Mouse (Mus musculus) embryo, embryonic 9.5 days (tissue): ENCODE measurements at regions not wholly inside any gene's neighbourhood (a gene's known extent, or its start where the extent isn't known, plus 50 kb on each side); places are given as distances from the start of the nearest gene placed in this dataset.

Experiments
- DNase-seq: peaks from one replicate; pipeline ENCODE4 v3.0.0-alpha.2; 2017; ENCODE audit errors: extremely low spot score

- no peak for DNase-seq
These were observed 58.3 kb downstream of the Erv3 start for GRCm38 (mm10) chr2:131801212-131801611.

GRCm38 (mm10) chr2:131800126-131800894, 59.2 kb downstream of the Erv3 start:
- no peak for DNase-seq

- no peak for DNase-seq
These were observed 60.1 kb downstream of the Erv3 start for GRCm38 (mm10) chr2:131799486-131799885.

- DNase-seq = no peak
These were observed 62.4 kb downstream of the Erv3 start for GRCm38 (mm10) chr2:131797001-131797693.

- DNase-seq = no peak
These were observed 84.2 kb downstream of the Erv3 start for GRCm38 (mm10) chr2:131775381-131775780.

GRCm38 (mm10) chr2:131773691-131774090, 85.9 kb downstream of the Erv3 start:
- DNase-seq = no peak

DNA sequence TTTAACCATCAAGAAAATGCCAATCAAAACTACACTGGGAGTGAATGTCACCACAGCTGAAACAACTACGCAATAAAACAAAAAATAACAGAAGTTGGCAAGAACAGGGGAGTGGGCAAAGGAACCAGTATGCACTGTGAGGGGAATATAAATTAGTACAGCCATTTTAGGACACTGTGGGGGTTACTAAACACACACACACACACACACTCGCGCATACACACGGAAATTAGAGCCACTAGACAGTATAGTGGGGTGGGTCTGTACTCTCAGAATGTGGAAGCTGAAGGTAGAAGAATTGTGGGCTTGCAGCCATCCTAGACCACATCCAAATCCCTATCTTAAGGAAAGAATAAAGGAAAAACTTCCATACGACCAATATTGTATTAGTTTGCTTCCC, 87.4 kb downstream of the Erv3 start:
- DNase-seq = no peak

GRCm38 (mm10) chr2:131770852-131771251, 88.7 kb downstream of the Erv3 start:
- peak; percentile 62 for DNase-seq

DNA sequence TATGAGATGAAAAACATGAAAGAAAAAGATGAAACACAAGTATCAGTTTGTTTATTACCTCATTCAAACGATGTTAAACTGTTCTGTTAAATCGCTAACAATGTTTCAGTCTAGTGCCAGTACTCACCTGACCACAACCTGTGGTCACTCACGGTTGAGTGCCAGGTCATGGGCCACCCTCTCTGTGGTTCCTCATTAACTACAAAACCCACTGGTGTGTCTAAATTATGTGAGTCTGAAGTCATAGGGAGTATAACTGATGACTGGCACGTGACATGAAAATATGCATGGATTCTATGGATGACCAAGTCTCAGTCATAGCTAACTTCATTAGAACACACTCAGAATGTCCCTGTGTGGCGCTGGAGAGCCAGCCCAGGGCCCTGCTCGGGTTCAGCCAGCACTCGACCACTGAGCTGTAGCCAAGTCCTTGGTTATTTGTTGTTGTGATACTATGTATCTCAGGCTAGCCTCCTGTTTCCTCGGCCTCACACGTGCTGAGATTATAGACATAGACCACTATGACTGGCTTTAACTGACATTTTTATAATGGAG, 89.8 kb downstream of the Erv3 start:
- no peak for DNase-seq

GRCm38 (mm10) chr2:131766500-131766899, 93.0 kb downstream of the Erv3 start:
- DNase-seq = no peak

DNA sequence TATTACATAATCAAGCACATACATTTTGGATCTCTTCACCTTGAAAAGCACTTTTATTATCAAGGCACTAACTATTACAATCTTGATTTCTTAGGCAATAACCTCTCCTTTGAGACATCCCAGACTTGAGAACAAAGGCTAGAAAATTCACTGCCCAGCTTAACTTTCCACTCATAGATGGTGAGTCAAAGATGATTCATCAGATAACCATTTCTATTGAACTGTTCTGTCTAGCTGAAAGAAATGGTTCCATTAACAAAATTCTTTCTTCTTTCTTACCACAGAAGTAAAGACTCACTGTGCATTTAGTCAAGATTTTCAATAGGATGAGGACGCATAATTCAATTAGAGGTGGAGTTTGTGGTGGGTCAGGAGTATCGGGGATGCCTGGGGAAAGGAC, 98.0 kb downstream of the Erv3 start:
- DNase-seq = no peak

DNA sequence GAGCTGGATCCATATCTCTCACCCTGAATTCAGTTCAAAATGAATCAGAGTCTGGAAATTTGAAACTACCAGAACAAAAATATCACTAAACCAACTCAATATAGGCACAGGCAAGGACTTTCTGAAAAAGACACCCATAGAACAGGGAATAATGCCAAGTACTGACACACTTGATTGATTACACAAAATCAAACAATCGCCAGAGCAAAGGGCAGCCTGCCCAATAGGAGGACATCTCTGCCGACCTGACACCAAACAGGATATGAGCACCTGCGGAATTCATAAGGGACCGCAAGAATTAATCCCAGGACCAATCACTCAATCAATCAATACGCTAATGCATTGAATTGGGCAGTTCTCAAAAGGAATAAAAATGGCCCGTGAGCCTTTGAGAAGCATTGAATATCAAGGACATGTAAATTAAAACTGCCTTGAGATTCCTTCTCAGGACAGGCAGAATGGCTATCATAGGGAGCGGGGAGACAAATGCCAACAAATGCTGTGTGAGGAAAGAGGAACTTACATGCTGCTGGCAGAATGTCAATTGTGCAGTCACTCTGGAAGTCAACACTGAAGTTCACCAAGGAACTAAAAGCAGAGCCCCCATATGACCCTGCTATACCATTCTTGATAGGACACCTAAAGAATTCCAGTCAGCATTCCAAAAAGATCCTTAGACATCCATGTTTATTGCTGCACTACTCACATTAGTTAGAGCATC, 102.2 kb downstream of the Erv3 start:
- no peak for DNase-seq

DNA sequence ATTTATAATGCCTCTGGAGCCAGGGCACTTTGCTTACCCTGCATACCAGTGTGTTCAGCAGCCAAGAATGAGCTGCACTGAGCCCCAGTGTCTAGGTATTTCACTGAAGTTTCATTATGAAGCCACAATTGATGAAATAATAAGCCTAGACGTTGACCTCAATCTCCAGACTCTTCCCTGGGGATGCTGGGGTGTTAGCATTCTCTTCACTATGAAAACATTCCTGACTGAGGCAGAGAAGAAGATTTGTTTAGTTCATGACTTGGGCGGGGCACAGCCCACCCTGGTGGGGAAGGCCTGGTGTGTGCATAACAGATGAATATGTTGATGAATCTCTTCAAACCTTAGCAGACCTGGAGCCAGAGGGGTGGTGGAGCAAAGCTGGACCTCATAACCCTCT, 104.4 kb downstream of the Erv3 start:
- no peak for DNase-seq

DNA sequence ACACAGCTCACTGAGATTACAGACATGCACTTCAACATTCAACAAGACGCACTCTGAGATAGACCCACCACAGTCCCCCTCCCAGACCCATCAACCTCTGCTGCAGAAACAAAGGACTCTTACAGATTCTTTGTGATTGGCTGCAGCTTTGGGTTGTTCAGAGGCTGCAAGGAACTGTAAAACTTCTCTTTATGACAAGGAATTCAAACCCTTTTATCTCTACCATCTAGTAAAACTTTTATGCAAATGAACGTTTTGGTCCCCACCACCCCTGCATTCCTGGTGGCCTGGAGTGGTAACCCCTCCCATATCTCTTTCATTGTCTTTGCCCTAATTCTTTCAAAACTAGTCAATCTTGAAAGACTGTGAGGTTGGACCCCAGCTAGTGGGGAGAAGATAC, 106.1 kb downstream of the Erv3 start:
- DNase-seq = no peak

DNA sequence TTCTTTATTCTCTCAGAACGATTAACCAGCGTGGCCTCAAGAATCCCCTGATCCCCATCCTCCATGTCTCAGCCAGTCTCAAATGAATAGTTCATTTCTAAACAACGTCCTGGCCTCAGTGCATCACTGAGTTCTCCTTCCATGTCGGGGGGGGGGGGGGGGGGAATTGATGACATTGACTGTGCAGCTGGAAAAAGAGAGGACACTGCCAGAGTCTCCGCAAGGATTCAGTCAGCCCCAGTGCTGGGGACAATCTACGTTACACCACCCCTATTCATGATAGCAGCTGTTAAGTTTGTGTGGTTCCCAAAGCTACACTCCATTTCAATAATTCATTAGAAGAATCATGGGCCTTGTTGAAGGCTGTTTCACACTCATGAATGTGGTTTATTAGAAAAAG, 108.9 kb downstream of the Erv3 start:
- DNase-seq = no peak

DNA sequence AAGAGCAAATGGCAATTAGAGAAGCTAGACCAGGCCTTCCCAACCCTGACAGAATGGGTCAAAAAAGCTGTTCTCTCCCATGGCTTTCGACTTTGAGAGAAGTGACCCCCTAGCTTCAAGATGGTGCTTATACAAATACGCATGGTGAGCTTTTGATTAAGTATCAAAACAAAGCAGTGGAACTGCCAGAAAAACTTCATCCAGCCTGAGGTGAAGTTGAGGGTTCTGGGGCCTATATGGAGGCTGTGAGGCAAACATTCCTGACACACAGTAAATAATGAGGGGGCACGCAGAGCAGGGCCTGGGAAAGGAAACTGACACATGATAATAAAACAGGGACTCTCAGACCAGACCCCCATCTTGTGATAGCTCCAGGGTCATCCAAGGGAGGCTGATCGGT, 109.3 kb downstream of the Erv3 start:
- no peak for DNase-seq

- no peak for DNase-seq
These were observed 109.8 kb downstream of the Erv3 start for GRCm38 (mm10) chr2:131749746-131750145.

DNA sequence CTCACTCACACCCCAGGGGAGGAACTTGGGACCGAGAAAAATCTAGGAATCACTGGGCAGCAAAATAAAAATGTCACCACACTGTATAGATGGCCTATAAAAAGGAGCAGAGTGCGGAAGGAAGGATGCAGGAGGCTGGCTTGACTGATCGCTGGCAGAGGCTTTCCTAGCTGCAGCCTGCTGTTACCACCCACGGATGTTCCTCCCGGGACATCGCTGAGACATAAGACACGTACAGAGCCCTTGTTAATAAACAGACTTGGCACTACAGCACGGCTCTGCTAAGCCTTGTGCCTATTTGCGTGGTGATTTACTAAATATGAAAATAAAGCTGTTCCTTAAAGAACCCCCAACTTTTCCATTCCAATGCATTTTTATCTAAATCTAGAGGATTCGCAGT, 110.8 kb downstream of the Erv3 start:
- no peak for DNase-seq

DNA sequence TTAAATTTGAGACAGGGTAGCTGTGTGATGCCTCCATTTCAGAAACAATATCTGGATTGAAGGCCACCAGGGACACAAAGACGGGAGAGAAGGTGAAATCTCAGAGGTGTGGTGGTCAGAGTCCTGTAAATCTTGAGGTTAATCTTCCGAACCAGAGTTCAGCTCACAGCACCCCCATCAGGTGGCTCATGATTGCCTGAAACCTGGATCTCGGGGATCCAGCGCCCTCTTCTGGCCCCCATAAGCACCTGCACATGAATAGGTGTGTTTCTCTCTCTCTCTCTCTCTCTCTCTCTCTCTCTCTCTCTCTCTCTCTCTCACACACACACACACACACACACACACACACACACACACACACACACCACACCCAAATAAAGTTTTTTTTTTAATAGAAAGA, 111.8 kb downstream of the Erv3 start:
- DNase-seq = no peak

DNA sequence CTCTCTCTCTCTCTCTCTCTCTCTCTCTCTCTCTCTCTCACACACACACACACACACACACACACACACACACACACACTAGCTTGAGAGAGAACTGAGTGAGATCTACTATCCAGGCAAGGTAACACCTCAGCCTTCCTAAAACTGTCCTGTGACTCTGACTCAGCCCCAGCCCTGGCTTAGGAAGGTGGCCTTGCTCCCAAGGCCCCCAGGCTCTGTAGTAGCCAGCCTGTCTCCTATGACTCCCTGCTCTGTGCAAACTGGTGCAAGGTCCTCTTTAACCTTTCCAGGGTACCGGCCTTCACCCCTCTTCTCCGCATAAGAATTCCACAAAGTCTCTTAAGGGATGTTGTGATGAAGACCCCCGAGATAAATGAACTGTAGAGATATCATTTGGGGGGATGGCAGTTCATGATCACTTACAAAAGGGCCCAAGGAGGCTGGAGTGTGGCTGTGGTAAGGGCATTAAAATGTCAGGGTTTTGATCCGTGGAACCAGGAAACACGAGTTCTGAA, 114.1 kb downstream of the Erv3 start:
- DNase-seq = no peak

DNA sequence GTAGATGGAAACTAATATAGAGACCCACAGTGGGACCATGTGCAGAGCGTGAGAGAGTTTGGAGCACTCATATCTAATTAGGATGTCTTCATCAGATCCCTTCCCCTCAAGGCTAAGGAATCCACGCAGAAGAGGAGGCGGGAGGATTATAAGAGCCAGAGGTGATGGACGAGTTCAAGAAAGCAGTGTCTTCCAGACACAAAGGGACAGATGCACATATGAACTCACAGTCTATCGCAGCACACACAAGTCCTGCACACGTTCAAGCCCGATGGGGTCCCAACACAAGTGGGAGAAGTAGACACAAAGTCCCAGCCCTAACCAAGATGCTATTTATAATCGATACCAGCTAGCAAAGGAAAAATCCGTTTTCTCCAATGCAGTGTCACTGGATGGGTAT, 114.6 kb downstream of the Erv3 start:
- DNase-seq = no peak

- DNase-seq = no peak
These were observed 119.1 kb downstream of the Erv3 start for GRCm38 (mm10) chr2:131740456-131740855.
